Mouse (Mus musculus) A20 (cell line): ENCODE data around the gene Them7.
A peak's percentile ranks its signal among the peaks of the same experiment; 100 is the strongest.

Experiments
- DNase-seq: peaks from one replicate; pipeline ENCODE4 v3.0.0-alpha.2; 2011; ENCODE audit warnings: low read depth, low spot score

Them7 gene

DNA sequence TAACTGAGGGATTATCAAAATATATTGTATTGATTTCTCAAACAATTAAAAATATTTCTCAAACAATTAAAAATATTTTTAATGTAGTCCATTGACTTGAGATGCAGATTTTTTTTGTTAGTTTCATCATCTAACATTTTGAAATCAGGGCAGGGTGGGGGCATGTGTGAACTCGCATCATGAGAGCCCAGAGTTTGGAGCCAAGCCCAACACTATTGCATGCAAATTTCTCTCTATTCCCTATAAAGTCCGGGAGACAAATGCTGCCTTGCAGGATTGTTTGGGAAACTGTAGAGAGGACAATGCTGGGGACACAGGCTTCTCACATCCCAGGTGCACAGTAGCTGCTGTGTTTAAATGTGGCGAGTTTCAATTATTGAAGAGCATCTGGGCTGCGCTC is 151.6 kb downstream of the Them7 start:
- no peak for DNase-seq

DNA sequence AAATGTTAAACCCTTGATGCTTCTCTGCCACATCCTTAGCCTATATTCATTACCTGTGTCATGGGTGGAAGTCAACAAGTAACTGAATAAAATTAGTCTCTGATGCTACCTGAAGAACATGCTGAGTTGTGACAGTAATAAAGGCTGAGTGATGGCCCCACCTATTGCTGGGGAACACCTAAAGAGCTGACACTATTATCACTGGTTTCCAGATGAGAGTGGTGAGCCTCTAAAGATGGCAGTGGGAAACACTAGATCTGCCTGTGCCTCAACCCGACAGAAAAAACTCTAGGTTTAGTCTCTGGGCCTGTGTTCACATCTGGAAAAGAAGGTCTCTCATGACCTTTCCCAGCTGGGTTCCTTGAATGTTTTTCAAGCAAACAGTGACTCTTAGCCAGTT is 155.6 kb downstream of the Them7 start:
- DNase-seq: no peak

DNA sequence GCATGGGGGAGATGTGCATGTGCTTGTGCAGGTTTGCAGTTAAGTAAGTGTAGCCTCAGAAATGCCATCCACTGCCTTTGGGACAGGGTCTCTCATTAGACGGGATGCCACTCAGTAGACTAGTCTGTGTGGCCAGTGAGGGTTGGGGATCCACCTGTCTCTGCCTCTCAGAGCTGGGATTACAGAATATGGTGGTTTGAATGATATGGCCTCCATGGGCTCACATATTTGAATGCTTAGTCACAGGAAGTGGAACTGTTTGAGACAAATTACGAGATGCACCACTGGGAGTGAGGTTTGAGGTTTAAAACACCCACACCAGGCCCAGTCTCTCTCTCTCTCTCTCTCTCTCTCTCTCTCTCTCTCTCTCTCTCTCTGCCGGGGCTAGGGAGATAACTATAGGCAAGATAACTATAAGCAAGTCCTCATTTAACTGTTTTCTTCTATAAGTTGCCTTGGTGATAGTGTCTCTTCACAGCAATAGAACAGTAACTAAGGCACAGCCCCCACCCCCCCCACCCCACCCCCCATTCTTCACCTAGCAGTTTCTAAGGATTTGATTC is 156.7 kb downstream of the Them7 start:
- no peak for DNase-seq

DNA sequence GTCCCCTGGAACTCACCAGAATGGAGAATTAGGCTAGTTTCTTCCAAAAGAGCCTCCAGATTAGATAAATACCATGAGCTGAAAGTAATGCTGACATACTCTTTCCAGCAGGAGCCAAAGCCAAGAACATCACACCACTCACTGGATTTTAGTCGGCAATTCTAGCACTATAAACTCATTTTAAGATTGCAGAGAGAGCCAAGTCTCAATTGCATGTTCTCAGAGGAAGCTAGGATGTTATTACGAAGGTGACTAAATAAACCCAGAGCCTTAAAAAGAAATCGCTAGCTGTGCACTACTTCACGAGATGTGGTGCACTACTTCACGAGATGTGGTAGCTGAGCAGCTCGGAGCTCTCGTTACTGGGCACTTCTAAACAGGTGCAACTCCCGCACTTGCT is 158.9 kb downstream of the Them7 start:
- no peak for DNase-seq

DNA sequence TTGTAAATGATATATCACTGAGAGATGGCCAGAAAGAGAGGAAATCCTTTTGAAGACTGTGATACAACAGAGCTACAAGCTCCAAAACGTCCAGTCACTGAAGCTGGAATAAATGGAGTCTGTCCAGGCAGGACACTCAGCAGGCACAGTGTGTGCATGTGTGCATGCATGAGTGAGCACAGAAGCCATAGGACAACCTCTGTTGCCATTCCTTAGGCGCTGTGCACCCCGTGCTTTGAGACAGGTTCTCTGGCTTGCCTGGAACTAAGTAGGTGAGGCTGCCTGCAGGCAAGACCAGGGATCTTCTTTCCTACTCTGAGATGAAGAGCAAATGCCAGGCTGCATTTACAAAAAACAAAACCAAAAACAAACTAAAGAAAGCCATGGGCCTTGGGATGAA is 160.9 kb downstream of the Them7 start:
- no peak for DNase-seq

DNA sequence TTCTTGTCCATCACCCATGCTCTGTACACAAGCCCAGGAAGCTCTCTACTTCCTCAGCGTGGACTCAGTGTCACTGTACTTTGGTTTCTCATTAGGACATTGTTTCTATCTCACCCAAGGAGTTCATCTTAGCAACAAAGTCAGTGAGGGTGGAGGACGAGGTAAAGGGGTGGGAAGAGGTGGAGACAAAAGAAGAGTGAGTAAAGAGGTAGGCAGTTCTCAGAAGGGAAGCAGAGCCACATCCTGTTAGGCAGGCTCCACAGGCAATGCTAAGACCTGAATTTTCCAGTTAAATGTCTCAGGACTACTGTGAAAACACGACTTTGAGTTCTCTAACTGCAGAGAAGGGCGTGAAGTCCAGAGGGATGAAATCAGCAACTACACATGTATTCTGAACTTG is 162.3 kb downstream of the Them7 start:
- no peak for DNase-seq

DNA sequence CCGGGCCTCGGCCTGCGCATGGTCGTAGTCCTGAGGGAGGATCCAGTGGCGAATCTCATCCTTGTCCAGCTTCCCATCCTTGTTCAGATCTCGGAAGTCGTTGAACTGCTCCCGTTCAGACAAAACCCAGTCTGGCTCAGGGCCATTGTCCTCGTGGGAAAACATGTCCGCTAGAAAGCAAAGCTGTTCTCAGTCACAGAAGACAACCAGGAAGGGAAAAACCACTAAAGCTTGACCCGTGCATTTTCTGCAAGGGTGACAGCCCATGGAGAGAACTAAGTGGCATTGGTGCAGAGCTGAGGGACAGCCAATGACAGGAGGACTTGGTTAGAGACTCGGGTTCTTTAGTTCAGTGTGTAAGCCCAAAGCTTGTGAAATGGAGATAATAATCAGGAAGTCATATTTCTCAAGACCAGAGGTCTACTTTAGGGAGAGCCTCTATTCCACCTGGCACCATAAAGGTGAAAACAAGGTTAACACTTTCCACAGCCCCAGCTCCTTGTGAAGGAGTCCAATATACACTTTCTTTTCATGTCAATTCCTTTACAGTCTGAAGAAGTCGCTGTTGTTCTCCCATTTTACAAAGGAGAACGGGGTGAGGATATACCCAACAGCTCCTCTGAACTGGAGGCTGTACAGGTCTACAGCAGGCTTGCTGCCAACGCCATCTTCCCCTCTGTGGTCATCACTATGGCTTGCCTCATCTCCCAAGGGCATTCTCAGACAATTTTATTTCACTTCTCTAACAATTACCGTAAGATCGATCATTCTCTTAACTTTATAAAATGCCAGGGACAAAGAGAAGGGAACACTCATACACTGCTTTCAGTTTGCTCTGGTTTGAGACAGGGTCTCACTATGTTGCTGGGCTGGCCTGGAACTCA is 165.1 kb downstream of the Them7 start:
- DNase-seq: no peak

DNA sequence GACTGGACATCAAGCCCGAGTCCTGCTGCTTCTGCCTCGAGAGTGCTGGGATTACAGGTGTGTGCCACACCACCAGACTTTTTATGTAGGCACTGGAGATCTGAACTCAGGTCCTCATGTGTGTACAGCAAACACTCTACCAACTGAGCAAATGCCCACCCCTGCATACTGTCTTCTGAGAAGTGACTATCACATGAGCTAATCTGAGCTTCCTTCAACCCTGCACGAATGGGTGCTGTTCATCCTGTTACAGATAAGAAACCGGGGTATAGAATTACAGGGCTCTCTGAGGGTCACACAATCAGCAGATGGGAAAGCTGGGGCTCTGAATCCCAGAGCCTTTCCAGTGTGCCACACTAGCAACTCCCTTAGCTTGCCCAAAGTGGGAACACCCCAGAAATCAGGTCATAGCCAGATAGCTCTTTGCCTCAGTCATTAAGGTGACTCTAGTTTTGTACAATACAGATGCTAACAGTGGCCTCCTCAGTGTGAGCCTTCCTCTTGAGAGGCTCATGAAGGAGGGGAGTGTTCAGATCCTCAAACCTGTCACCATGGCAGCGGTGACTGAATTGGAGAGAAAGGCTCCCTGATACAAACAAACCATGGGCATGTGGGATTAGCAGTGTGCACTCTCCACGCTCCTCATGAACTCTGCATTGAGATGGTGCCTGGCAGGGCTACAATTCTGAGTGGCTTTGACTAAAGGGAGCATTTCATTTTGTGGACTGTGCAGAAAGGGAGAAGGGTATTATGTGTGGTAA is 166.7 kb downstream of the Them7 start:
- no peak for DNase-seq

DNA sequence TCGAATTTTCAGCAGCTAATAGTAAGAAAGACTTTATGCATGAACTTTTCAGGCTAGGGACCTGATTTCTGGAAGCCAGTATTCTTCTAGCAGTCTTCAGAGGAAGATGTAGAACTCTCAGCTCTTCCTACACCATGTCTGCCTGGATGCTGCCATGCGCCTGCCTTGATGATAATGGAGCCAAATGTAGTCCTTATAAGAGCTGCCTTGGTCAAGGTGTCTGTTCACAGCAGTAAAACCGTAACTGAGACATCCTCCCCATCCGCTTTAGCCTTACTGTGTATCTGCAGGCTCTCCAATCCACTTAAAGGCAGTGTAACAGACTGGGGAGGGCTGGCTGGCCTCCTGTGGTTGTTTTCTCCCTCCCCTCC is 167.3 kb downstream of the Them7 start:
- no peak for DNase-seq

DNA sequence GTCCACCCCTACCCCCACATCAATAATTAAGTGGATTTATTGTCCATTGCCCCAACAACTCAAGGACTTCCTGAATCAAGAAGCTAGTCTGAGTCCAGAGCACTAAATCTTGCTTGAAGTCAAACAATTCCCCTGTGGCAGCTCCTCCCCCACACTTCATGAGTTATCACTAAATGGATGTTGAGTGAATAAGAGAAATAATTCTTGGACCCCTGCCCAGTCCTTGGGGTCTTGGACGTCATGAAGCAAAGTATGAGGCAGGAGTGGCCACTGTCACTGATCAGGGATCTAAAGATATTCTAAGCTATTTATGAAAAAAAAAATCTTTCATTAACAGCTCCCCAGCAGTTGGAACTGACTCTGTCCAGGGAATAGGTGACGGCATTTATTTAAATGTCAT is 168.4 kb downstream of the Them7 start:
- no peak for DNase-seq

DNA sequence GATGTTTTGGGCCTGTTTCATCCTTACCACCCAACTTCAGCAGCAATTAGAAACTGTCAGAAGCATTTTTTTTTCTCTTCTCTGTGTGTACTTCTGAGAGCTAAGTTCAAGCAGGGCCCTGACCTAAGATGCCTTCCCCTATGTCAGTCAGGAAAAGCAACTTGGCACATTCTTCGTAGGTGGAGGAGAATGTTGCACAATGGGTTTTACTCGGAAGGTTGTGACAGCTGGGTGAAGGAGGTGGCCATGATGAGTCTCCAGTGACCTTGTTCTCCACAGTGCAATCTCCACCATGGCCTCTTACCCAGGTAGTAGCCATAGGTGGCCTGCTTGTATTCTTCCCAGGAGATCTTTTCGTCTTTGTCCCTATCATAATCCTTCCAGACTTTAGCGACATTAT is 170.3 kb downstream of the Them7 start:
- DNase-seq: no peak

DNA sequence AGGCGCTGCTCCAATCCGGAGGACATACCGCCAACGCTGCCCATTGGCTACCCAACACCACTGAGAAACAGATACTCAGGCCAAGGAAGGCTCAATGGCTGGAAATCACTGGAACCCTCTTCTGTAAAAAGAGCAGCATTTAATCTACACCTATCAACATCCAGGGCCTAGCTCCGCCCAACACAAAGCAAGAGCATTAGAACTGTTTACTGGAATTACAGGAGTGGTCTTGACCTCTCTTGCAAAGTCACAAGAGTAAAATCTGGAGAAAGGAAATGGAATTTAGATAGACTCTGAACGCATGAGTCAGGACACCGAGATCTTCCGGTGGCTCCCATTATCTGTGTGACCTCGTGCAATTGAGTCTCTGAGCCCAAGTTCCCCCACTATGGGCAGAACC is 171.9 kb downstream of the Them7 start:
- no peak for DNase-seq

DNA sequence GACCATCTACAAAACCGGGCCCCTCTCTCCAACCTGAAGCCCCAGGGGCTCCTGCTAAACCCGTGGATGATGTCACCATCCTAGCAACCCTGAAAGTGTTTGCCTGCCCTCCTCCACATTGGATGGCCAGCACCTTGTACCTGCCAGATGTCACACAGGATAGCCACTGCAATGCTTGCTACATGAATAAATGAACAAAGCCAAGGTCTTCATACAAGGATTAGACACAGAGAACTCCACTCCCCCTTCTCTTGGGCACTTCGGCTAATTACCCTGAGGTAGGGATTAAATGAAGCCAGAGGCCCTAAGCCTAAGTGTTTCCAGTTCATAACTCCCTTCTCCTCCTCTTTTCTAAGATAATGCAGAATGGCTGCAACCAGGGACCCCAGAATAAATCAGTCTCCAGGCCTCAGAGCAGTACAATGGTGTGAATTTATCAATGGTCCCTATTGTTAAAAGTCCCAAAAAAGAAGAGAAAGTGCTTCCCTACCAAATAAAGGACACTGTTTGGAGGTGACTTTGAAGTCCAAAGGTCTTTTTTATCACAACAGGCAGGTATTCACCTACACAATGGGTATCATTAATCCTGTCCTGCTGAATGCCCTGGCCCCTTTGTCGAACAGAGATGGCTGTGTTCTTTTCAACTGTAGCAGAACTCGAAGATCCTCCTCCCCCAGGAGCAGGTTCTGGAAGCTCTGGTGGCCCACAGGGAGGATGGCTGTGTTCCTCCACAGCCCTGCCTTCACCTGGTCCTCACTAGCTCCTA is 173.5 kb downstream of the Them7 start:
- no peak for DNase-seq

DNA sequence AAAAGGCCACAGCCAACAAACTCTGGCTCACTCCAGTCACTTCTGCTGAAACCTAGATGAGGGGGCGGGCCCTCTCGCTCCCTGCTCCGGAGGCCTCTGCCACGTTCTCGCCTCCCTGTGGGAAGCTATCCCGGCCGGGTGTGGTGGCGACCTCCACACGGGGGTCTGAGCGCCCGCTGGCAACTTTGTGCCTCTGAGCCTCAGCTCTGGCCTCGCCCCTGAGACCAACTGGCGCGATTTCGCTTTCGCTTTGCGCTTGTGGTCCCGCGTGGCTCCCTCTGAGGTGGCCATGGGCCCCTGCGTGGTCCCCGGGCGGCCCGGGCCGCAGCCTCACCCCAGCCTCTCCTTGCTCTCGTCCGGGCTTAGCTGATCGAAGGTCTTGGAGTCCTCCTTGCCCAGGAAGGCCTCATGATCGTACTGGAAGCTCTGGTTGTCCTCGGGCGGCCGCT is 174.5 kb downstream of the Them7 start:
- peak; percentile 73 for DNase-seq

DNA sequence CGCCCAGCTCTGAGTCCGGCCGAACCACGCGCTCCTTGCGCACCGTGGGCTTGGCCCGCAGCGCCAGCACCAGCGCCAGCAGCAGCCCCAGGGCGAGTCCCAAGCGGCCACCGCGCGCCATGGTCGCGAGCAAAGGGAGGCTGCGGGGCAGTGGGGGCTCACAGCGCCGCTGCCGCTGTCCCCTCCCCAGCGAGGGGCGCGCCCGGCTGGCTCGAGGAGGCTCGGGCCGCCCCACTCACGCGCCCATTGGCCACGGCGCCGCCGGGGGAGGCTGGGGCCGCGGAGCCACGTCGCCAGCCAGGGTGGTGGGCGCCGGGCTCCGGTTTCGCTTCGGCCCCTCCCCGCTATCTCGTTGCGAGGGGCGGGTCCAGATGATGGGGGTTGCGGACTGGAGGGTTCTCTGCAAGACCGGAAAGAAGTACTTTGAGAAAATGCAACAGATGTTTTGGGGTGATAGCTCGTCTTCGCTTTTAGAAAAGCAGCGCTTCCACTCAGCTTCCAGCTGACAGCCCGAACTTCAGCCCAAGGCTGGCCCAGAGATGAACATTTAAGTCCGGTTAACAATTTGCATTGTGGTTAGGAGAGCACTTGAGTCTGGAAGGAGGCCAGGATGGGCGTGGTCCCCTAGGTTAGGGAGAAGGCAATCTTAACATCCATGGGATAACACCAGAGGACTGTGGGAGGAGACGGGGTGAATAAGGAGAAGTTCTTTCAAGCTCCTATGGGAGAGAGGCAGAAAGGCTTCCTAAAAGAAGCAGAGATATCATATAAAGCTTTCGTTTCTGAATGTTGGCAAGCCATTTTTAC is 175.2 kb downstream of the Them7 start, which contains the start of gene Rcn1:
Rcn1 (minus strand) TSS at position 235 of the 807 bp plus-strand sequence.
- DNase-seq: peak; percentile 80

DNA sequence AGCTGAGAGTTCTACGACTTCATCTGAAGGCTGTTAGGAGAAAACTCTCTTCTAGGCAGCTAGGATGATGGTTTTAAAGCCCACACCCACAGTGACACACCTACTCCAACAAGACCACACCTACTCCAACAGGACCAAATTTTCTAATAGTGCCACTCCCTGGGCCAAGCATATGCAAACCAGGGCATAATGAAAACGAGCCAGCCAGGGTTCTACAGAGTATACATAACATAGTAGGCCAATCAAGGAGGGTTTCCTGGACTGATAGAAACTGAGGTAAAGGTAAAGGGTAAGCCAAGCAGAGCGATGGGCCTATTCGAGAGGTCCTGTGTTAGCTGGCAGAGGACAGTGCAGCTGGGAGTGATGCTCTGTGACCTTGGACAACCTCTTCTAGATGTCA is 176.4 kb downstream of the Them7 start:
- no peak for DNase-seq

DNA sequence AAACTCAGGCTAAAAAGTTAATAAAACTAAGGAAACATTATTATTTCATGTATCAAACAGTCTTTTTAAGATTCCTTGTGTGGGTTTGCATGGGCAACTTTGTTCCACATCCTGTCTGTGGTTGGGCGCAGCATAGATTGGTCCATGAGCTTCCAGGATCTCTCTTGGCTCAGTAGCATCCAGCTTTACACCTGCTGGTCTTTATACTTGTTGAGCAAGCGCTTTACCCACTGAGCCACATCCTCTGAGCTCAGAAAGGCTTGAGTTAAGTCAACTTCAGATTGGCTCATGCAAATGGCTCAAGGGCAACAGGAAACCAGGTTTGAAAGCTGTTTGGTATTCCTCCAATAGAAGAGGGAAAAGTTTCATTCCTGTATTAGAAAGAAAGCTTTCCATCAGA is 178.1 kb downstream of the Them7 start:
- no peak for DNase-seq

DNA sequence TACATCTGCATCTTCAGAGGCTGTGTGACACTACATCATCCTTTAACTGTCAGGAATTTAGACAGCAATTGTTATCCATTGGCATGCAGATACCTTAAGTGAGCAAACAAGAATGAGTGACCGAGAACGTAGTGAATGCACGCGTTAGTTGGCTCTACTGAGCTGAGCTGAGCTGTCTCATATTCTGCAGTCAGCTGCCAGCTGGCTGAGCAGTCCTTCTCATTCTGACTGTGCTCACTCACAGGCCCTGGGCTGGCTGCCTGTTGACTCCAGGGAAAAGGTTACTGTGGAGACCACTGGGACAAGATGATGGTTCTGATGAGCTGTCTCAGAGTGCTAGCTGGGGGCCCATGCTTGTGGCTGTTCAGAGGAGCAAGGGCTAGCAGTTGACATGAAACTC is 184.4 kb downstream of the Them7 start:
- DNase-seq: no peak

DNA sequence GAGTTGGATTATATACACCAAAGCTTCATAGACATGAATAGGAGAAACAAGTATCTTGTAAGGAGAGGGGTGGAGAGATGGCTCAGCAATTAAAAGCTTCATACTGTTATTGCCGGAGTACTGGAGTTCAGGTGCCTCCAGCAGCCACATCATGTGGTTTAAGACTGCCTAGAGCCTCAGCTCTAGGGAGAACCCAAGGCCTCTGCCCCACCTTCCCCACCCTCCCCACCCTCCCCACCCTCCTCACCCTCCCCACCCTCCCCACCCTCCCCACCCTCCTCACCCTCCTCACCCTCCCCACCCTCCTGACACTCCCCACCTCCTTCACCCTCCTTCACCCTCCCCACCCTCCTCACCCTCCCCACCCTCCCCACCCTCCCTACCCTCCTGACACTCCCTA is 185.1 kb downstream of the Them7 start:
- DNase-seq: no peak

DNA sequence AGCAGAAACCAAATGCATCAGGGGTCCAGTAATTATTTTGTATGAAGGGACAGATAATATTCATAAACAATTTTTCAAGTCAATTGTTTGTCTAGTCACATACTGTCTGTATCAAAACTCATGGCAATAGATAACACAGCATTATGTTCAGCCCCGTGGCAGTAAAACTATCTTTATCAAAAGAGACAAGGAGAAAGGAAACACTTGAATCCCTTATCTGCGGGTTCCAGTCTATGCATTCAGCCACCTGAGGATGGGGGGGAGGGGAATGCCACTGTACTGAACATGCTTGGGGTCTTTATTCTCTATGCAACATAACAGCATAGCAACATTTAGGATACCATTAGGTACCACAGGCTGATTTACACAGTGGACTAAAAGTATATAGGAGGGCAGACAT is 190.2 kb downstream of the Them7 start:
- no peak for DNase-seq

DNA sequence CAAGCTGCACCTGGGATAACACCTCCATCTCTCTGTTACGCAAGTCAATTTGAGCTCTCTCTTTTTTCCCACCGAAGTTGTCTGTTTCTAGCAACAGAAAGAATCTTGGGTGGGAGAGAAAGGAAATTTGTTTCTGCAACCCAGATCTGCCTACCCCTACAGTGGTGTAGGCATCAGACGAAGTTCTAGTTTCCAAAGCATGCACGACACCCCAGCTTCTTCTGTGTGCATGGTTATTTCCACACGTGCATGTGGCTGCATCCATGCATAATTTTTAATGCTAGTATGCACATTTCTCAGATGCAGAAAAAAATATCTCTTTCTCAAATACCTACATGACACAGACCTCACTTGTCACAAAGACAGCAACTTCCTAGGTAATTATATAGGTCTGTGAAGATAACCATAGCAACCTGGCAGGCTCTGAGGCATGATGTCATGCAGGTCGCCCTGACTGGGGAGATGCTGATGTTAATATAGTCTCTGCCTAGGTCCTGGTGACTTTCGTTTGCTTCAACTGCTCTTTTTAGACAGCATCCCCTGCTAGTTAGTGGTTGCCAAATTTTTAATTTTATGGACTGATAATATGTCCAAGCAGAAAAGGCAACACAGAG is 192.0 kb downstream of the Them7 start:
- no peak for DNase-seq
